Mouse (Mus musculus) R1 (cell line): ENCODE results near the gene Cpsf4l.

Source experiments
- DNase-seq: peaks from one replicate; pipeline ENCODE4 v3.0.0-alpha.2; 2018; ENCODE audit warnings: low read depth, low spot score

The Cpsf4l gene

GRCm38 (mm10) chr11:113699643-113700042 is 10.2 kb downstream of the Cpsf4l start:
- no peak for DNase-seq

GRCm38 (mm10) chr11:113698013-113698545 is 11.7 kb downstream of the Cpsf4l start:
- no peak for DNase-seq

GRCm38 (mm10) chr11:113697571-113697970 is 12.2 kb downstream of the Cpsf4l start:
- no peak for DNase-seq

DNA sequence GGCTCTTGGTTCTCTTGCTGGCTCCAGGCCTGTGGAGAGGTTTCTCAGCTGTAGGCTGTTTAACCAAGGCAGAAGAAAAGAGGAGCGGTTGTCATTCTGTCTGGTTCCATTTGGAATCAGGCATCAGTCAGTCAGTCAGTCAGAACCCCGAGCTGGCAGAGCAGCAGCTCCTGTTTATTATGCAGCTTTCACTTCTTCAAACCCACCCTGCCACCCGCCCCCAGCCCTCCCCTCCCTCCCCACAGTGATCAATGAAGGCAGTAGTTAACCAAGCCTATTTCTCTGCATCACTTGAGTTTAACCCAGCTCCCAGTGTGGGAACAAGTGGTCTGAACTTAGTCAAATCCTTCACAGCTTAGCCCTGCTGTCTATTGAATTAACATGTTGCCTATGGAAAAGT is 18.0 kb downstream of the Cpsf4l start:
- no peak for DNase-seq

- DNase-seq, result no peak
These were observed 18.5 kb downstream of the Cpsf4l start for GRCm38 (mm10) chr11:113691318-113691717.

DNA sequence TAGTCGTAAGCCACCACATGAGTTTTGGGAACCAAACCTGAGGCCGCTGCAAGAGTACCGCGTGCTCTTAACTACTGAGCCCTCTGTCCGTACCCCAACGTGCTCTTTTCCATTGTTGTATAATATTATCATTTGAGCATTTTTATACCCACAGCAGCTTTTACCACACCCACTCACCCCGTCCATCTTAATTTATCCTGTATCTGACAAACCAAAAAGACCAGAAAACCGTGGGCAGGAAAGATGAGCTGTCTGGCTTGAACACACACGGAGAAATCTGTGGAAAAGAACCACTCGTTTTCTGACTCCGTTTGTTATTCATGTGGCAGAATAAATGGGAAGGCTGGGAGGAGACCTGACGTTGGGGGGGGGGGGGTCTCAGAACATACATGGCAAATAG is 19.3 kb downstream of the Cpsf4l start:
- DNase-seq, result no peak

DNA sequence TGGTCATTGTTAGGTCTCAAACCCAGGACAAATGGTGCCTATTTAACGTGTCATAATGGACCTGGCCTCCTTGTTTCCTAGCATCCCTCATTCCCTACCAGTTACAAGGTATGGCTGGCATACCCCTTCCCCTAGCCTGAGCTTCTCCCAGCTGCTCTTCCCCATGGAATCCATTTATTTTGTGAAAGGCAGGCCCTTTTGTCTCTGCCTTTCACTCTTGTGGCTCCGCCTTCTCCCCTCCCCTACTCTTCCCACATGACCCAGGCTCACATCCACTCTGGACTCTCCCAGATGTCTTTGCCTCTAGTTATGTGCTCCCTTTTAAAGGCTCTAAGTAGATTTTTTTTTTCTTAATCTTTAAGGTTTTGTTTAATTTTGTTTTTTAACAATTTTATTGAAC is 22.8 kb downstream of the Cpsf4l start:
- DNase-seq, result peak; percentile 83

GRCm38 (mm10) chr11:113684707-113685426 is 24.9 kb downstream of the Cpsf4l start:
- DNase-seq, result no peak

DNA sequence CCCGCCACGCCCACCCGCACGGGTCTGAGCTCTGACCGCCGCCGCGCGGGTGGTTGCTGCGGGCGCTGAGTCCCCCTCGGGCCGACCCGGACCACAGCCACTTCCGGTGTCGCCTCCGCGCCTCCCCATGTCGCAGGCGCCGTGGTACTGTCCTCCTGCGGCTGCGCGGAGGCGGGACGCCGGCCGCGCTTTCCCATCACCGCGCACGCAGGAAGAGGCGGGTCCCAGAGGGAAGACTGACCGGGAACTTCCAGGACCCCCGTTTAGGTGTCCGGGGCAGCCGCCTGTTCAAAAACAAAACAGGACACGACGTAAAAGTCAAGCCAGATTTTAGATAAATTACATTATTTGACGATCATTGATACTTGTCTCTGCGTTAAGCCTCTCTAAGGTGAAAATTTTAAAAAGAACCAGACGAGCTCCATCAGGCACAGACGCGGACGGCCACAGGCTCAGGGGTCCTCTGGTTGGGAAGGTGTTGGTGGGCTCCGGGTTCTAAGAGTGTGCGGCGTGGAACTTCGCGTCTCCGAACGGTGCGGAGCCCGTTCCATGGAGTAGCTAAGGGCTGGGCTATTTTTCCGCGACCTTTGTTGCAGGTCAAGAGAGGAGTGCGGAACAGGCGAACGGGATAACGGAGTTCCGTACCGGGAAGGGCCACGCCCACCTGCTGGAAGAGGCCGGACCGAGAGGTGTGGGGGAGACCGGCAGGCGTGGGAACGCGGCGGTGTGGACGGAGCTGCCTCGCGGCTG is 25.7 kb downstream of the Cpsf4l start, which contains the start of the genes Fam104a and D11Wsu47e:
Fam104a (minus strand) TSS at position 199 of the 750 bp plus-strand sequence.
D11Wsu47e (plus strand) TSS at position 456 of the 750 bp plus-strand sequence.
- DNase-seq, result peak; percentile 94

DNA sequence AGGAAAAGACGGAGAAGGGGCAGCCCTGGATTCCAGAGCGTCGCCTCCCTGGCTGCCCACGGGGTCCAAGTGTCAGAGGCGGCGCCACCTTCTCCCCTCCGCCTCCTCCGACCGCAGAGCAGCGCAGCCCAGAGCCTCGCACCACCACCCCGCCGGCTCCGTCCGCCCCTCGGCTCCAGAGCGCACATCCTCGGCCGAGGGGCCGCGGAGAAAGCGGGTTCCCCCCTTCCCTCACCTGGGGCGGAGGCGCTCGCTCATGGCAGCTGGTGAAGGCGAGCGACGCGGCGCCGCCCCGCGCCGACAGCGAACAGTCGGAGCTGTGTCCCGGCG is 26.2 kb downstream of the Cpsf4l start:
- no peak for DNase-seq

GRCm38 (mm10) chr11:113682897-113683626 is 26.8 kb downstream of the Cpsf4l start:
- peak; percentile 84 for DNase-seq

GRCm38 (mm10) chr11:113681979-113682378 is 27.8 kb downstream of the Cpsf4l start:
- DNase-seq, result no peak

- DNase-seq, result no peak
These were observed 28.9 kb downstream of the Cpsf4l start for GRCm38 (mm10) chr11:113680954-113681353.

- DNase-seq, result no peak
These were observed 31.4 kb downstream of the Cpsf4l start for GRCm38 (mm10) chr11:113678373-113678772.

DNA sequence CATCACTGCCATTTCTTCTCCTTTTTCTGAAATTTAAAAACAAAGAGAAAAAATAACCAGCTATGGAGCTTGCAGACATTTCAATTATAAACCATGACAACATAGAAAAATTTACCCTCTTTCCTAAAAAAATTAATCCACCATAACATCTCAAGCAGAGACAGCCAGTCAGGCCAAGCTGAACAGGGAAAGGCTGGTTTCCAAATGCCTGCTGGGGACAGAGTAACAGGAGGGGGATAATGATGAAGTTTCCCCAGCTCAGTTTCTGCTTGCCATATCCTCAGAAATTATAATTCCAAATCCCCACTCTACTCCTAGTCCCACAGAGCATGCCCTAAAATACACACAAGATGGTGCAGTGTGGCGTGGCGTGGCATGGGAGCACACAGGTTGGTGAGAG is 32.4 kb downstream of the Cpsf4l start:
- DNase-seq, result no peak

GRCm38 (mm10) chr11:113676847-113677246 is 33.0 kb downstream of the Cpsf4l start:
- DNase-seq, result no peak

DNA sequence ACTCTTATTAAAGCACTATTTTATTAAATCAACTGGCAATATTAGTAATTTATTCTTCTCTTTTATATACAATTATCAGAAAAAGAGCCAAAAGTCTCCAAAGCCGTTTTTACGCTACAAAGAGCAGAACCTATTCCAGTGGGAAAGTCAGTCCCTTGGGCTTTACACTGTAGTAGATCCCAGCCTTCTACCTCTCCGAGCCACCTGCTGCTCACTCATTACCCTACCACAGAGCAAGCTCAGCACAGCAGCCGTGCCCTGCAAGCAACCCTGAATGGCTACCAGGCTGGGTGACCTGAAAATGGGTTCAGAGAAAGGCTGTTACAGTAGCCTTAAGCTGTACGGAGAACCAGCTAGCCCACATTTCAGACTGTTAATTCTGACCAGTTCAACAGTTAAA is 35.2 kb downstream of the Cpsf4l start:
- no peak for DNase-seq

DNA sequence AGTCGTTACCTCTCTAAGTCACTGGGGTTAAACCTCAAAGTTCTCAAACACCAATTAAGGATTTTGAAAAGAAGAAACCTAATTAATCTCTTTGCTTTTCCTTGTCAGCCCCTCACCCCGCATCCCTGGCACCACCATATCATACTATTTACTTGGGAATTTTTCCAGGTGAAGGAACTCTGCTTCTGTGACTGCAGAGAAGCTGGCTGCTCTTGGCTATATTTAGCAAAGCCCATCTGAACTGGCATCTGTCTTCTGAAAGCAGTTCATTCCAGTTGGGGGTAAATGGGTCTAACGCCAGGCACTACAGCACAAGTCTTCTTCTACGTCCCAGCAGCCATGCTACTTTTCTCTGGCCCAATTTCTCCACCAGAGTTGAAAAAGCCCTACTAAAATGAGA is 36.2 kb downstream of the Cpsf4l start:
- no peak for DNase-seq

DNA sequence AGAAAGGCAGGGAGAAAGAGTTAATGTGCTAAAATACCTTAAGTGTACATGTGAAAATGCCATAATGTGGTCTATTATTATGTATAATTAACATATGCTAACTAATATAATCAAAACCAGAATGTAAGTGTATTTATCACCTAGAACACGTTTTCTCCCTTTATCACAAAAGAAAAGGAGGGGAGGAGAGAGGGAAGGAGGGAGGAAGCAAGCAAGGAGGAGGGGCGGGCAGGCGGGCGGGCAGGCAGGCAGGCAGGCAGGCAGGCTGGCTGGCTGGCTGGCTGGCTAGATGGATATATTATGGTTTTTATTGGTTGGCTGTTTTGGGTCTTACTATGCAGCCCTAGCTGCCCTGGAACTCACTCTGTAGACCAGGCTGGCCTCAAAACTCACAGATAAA is 40.1 kb downstream of the Cpsf4l start:
- no peak for DNase-seq

DNA sequence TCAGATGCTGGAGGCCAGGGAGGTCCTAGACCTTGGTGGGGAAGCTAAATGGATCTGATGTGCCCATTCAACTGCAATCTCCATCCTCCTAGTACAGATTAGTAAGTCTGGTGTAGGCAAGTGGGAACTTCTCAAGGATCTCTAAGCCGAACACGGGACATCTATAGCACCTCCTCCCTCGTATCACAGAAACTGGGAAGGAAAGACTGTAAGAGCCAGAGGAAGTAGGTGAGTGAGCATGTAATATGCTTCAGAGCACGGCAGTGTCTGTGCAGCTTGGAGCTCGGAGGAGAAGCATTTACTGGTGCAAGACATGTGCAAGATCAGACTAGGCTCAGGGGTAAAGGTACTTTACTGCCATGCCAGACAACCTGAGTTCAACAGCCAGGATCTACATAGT is 41.0 kb downstream of the Cpsf4l start:
- no peak for DNase-seq

GRCm38 (mm10) chr11:113667704-113668103 is 42.1 kb downstream of the Cpsf4l start:
- DNase-seq, result no peak

GRCm38 (mm10) chr11:113667122-113667521 is 42.7 kb downstream of the Cpsf4l start:
- DNase-seq, result no peak
